Mouse (Mus musculus) lung, embryonic 14.5 days (tissue): ENCODE measurements around the gene Lrrc4b. TPM values are rescaled to one million over a fixed set of nuclear protein-coding genes. Genes with fewer than 3 reads are reported as not detected.

Experiments used
- ATAC-seq: fragments of 200-750 bp; cut with Nextera tagmentation; 2 replicates; pipeline ENCODE4 v1.8.0; 2017; ENCODE audit warnings: mild to moderate bottlenecking, moderate TSS enrichment, moderate library complexity; ENCODE audit not compliant: insufficient read depth
- DNase-seq: peaks from one replicate; pipeline ENCODE4 v3.0.0-alpha.2; 2015
- H3K27ac ChIP-seq: fragments of 300-500 bp; sonication (generic); 2 replicates; pipeline ENCODE4 v1.5.1; 2014; ENCODE audit warnings: low read depth, mild to moderate bottlenecking, moderate library complexity
- H3K27me3 ChIP-seq: fragments of 300-500 bp; sonication (generic); 2 replicates; pipeline ENCODE4 v1.6.1; 2014; ENCODE audit warnings: low read length, control low read depth; ENCODE audit not compliant: insufficient read depth
- H3K36me3 ChIP-seq: fragments of 300-500 bp; sonication (generic); 2 replicates; pipeline ENCODE4 v1.6.1; 2014; ENCODE audit warnings: control low read depth; ENCODE audit not compliant: insufficient read depth
- H3K4me1 ChIP-seq: fragments of 300-500 bp; sonication (generic); 2 replicates; pipeline ENCODE4 v1.6.1; 2014; ENCODE audit warnings: antibody characterized with exemption, control low read depth; ENCODE audit not compliant: insufficient read depth
- H3K4me2 ChIP-seq: fragments of 300-500 bp; sonication (generic); 2 replicates; pipeline ENCODE4 v1.6.1; 2014; ENCODE audit warnings: mild to moderate bottlenecking
- H3K4me3 ChIP-seq: fragments of 300-500 bp; sonication (generic); 2 replicates; pipeline ENCODE4 v1.5.1; 2014; ENCODE audit warnings: low read depth, low read length
- H3K9ac ChIP-seq: fragments of 300-500 bp; sonication (generic); 2 replicates; pipeline ENCODE4 v1.6.1; 2014
- H3K9me3 ChIP-seq: fragments of 300-500 bp; sonication (generic); 2 replicates; pipeline ENCODE4 v1.6.1; 2016; ENCODE audit warnings: low read depth, low read length, control low read depth
- CTCF ChIP-seq: IDR thresholded peaks from 2 replicates; pipeline ENCODE4 v1.5.1; 2016; ENCODE audit warnings: antibody characterized with exemption, low read depth
- WGBS: fragments of 180-500 bp; shearing (Covaris S2); extraction: QIAGEN DNeasy Blood & Tissue Kit; methylation state at CpG from one replicate; pipeline ENCODE4 v1.1.7; 2014; 5-methylcytosine and 5-hydroxymethylcytosine counted together
- polyA plus RNA-seq: library from polyadenylated mRNA; unstranded; fragments of >200 nt; fragmentation: Nextera tagmentation; extraction: Ambion mirVana; gene quantifications from 2 replicates; pipeline ENCODE4 v1.2.1, GENCODE M21; 2014

Gene Lrrc4b
- polyA plus RNA-seq, 1 experiment from 2014 or later = 1.5 TPM

- peak overlapping the region; percentile 61 for H3K4me2 ChIP-seq
- peaks cover 67% of the 10 kb centered on the region for H3K27me3 ChIP-seq
- DNase-seq (peak; percentile 56), ATAC-seq (peak; percentile 42; the same call in 1 of the 2 replicates)
- no peaks in the 10 kb centered on the region for H3K4me1 ChIP-seq
- H3K36me3 ChIP-seq = no peaks in the 10 kb centered on the region
- no peaks in the 10 kb centered on the region for H3K9me3 ChIP-seq
- no peak overlapping the region for H3K27ac ChIP-seq
- peak; percentile 26; the same call in 1 of the 2 replicates for TF ChIP-seq CTCF
- 10% methylated on average over 20 of the region's 20 CpGs for WGBS
- H3K4me3 ChIP-seq = peak overlapping the region; percentile 40
- peak overlapping the region; percentile 54; the same call in 1 of the 2 replicates for H3K9ac ChIP-seq
Observed at GRCm38 (mm10) chr7:44443268-44444173, 14.7 kb downstream of the Lrrc4b start.

DNA sequence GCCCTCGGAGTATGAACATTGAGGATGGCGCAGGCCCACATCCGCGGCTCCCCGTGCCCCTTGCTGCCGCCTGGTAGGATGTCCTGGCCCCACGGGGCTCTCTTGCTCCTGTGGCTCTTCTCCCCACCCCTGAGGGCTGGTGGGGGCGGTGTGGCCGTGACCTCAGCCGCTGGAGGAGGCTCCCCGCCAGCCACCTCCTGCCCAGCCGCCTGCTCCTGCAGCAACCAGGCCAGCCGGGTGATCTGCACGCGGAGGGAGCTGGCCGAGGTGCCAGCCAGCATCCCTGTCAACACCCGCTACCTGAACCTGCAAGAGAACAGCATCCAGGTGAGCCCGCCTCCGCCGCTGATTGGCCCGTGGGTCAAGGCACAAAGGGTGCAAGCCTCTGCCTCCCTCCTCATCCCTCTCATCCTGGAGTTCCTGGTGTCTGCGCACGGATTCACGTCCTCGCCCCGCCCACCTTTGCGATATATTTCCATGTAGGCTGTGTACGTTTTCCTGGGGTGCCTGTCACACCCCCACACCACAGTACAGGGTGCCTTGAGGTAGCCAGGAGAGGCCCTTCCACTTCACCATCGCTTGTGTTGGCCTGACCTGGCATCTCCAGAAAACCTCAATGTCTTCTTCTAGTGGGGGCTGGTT is 16.2 kb downstream of the Lrrc4b start:
- H3K4me3 ChIP-seq = no peak overlapping the region
- 16% methylated on average over 29 of the region's 29 CpGs for WGBS
- no peak for TF ChIP-seq CTCF

GRCm38 (mm10) chr7:44445528-44445923 is 16.7 kb downstream of the Lrrc4b start:
- DNase-seq = no peak
- Histone ChIP-seq H3K4me2 (no peak overlapping the region), H3K4me1 (no peaks in the 10 kb centered on the region), H3K4me3 (no peak overlapping the region), H3K9me3 (no peaks in the 10 kb centered on the region), H3K9ac (no peak overlapping the region), H3K27me3 (peaks cover 57% of the 10 kb centered on the region), H3K36me3 (no peaks in the 10 kb centered on the region), H3K27ac (no peak overlapping the region)
- no peak for ATAC-seq
- WGBS = 15% methylated on average over 7 of the region's 7 CpGs
- no peak for TF ChIP-seq CTCF

More for the DNA sequence above, 16.2 kb downstream of the Lrrc4b start:
- H3K4me2 ChIP-seq = no peak overlapping the region
- H3K9me3 ChIP-seq = no peaks in the 10 kb centered on the region
- DNase-seq (no peak), ATAC-seq (no peak)
- H3K4me1 ChIP-seq = no peaks in the 10 kb centered on the region
- no peaks in the 10 kb centered on the region for H3K36me3 ChIP-seq
- no peak overlapping the region for H3K27ac ChIP-seq
- peaks cover 62% of the 10 kb centered on the region for H3K27me3 ChIP-seq
- no peak overlapping the region for H3K9ac ChIP-seq

DNA sequence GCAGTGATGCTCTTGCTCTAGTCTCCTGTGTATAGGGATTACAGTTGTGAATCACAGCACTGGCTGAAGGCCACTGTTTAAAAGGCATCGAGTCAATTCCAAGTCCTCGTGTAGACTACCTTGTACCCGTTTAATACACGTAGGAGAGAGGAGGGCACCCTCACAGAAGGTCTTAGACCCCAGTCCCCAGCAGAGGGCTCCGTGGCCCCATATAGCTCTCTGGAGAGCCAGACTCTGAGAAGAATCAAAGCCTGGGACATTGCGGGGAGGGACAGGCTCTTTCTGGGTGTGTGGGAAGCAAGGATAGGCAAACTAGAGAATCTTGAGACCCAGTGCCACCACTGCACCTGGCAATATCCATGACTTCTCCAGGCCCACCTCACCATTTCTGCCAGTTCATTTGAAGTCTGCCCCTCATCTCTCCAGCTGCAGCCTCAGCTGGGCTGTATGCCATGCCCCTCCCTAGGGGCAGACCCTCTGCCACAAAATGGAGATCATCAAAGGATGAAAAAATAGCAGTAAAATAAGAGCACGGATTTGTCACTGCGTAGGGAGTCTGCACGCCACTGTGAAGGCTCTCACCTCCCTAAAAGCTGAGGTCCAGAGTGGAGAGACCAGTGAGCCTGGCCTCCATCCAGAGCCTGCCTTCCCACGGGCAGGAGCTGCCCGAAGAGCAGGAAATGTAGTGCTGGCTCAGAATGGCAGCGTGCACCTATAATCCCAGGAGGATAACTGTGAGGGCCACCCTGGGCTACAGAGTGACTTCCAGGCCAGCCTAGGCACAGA is 17.4 kb downstream of the Lrrc4b start:
- Histone ChIP-seq H3K27ac (no peak overlapping the region), H3K36me3 (no peaks in the 10 kb centered on the region), H3K27me3 (peaks cover 50% of the 10 kb centered on the region), H3K9ac (no peak overlapping the region), H3K4me3 (no peak overlapping the region), H3K4me2 (no peak overlapping the region), H3K9me3 (no peaks in the 10 kb centered on the region), H3K4me1 (no peaks in the 10 kb centered on the region)
- 44% methylated on average over 12 of the region's 12 CpGs for WGBS
- ATAC-seq (no peak), DNase-seq (no peak)
- no peak for TF ChIP-seq CTCF

DNA sequence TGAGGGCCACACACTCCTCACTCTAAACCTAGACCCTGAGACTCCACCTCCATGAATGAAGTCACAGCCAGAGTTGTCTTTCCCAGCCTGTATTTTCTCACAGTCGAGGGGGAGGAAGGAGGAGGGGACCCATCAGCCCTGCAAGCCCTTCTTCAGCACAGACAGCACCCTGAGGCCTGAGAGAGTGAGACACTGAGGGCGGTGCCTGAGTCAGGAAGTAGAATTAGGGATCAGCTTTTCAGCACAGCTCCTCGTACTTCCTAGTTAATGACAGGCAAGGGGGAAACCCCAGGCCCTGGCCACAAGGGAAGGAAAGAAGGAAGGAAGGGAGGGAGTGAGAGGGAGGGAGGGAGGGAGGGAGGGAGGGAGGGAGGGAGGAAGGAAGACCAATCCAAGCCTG is 24.4 kb downstream of the Lrrc4b start:
- no peak overlapping the region for H3K4me2 ChIP-seq
- 9% methylated on average over 3 of the region's 3 CpGs for WGBS
- no peak overlapping the region for H3K27ac ChIP-seq
- H3K36me3 ChIP-seq = no peaks in the 10 kb centered on the region
- H3K27me3 ChIP-seq = no peaks in the 10 kb centered on the region
- TF ChIP-seq CTCF = no peak
- H3K4me3 ChIP-seq = no peak overlapping the region
- ATAC-seq = 0 out of 2 replicates have a peak, but pooled peaks have one; percentile 31
- H3K9ac ChIP-seq = no peak overlapping the region
- no peak for DNase-seq
- H3K4me1 ChIP-seq = no peaks in the 10 kb centered on the region
- H3K9me3 ChIP-seq = no peaks in the 10 kb centered on the region

DNA sequence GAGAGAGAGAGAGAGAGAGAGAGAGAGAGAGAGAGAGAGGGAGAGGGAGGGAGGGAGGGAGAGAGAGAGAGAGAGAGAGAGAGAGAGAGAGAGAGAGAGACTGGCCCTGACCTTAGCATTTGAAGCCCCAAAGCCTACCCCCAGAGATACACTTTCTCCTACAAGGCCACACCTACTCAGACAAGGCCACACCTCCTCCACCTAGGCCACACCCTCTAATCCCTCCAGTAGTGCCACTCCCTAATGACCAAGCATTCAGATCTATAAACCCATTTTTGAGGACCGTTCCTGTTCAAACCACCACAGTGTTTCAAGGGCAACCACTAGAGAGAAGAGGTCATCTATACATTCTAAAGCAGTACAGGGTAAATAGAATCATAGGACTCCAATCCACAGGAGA is 27.5 kb downstream of the Lrrc4b start:
- no peak overlapping the region for H3K27ac ChIP-seq
- ATAC-seq (no peak), DNase-seq (no peak)
- no peak for TF ChIP-seq CTCF
- no peaks in the 10 kb centered on the region for H3K9me3 ChIP-seq
- no peak overlapping the region for H3K4me3 ChIP-seq
- no peaks in the 10 kb centered on the region for H3K36me3 ChIP-seq
- no peaks in the 10 kb centered on the region for H3K4me1 ChIP-seq
- peaks cover 20% of the 10 kb centered on the region for H3K27me3 ChIP-seq
- 84% methylated on average over 1 of the region's 1 CpGs for WGBS
- no peak overlapping the region for H3K4me2 ChIP-seq
- H3K9ac ChIP-seq = no peak overlapping the region

DNA sequence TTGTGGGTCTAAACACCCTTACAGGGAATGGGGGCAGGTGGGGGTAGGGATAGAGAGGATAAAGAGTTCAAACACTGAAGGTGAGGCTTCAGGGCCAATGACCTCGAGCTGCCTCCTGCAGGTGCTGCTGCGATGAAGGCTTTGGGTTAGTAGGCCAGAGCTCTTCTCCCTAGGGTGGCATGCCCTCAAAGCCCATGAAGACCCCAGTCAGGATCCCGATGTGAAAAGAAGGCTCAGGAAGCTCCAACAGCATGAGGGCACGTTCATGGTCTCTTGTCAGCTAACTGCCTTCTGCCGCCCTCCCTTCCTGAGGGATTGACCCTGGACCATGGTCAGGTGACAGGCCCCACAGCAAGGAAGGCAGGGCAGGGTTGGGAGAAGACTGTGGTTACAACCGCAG is 31.2 kb downstream of the Lrrc4b start:
- DNase-seq = no peak

More for the DNA sequence above, 31.2 kb downstream of the Lrrc4b start:
- H3K4me1 ChIP-seq = no peaks in the 10 kb centered on the region
- H3K27me3 ChIP-seq = peaks cover 53% of the 10 kb centered on the region
- ATAC-seq = no peak
- H3K4me2 ChIP-seq = no peak overlapping the region
- H3K9me3 ChIP-seq = no peaks in the 10 kb centered on the region
- no peak overlapping the region for H3K27ac ChIP-seq
- H3K4me3 ChIP-seq = no peak overlapping the region
- H3K36me3 ChIP-seq = no peaks in the 10 kb centered on the region
- TF ChIP-seq CTCF = no peak
- 70% methylated on average over 6 of the region's 6 CpGs for WGBS
- no peak overlapping the region for H3K9ac ChIP-seq
